10 mouse cellular contexts compared by ENCODE assay signal in the genomic region with DNA sequence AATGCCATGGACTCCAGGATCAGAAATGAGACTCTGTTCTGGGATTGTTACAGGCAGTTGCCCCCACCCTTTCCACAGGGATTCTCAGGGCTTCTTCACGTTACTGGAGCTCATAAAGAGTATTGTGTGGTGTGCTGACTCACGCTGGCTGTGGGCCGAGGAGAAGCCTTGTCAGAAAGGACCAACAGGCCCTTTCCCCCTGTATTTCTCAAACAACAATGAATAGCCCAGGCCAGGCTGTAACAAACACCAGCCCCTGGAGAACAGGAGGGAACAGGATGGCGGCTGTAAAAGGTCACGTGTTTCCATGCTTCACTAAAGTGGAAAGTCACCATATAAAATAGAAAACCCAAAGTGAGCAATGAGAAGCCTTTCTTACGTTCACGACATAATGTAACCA. TPM values are rescaled to one million over a fixed set of nuclear protein-coding genes. Genes with fewer than 3 reads are reported as not detected.
DNase-seq lines count a peak whose midpoint lies in the region; ATAC-seq and TF ChIP-seq lines count a peak whose summit lies in the region.
"Had no signal": no experiment of that assay in that cellular context is flagged by ENCODE, and none has a peak within 500 bp of the region (broad histone marks: within the 10 kb centered on the region; RNA-seq: fewer than 3 reads in every experiment).

No protein-coding gene starts in this region.

- ATAC-seq in heart, embryonic 11.5 days (replicated peaks; ENCODE audit: insufficient number of reproducible peaks, low FRiP score, low TSS enrichment), result no peak
- no peak for ATAC-seq in limb, embryonic 13.5 days (ENCODE audit: low FRiP score, low read depth)
- ATAC-seq in monocyte, adult 5-6 weeks (replicated peaks; ENCODE audit: insufficient number of reproducible peaks, low FRiP score, low TSS enrichment, poor library complexity, severe bottlenecking), result no peak

- no peak overlapping the region for H3ac ChIP-seq in C2C12 (ENCODE audit: control insufficient read depth, insufficient read length, low read depth)

- intact Hi-C loops in heart, adult 2 months (cut with DNase I), result no loop called here

- TF ChIP-seq CTCF in heart, adult 2 months (IDR thresholded peaks at IDR 0.05), result no peak
- no peak for TF ChIP-seq CTCF in C2C12 (IDR thresholded peaks at IDR 0.05; ENCODE audit: control insufficient read depth, insufficient read depth, insufficient read length)
- TF ChIP-seq CTCF in bone marrow macrophage, adult 2 months (IDR thresholded peaks at IDR 0.05; ENCODE audit: low read depth, low read length), result no peak

- no peak for TF ChIP-seq POLR2A in heart, adult 2 months (IDR thresholded peaks at IDR 0.05; ENCODE audit: insufficient read depth, low read depth, low read length)
- TF ChIP-seq POLR2A in bone marrow macrophage, adult 2 months (IDR thresholded peaks at IDR 0.05; ENCODE audit: borderline replicate concordance, low read depth, low read length), result no peak

- no peak overlapping the region; the same call in 1 of the 2 replicates for H3K27ac ChIP-seq in heart, adult 2 months
- H3K27ac ChIP-seq in heart, embryonic 11.5 days (ENCODE audit: low read depth, low read length), result no peak overlapping the region
- peak overlapping the region; percentile 50 for H3K27ac ChIP-seq in bone marrow macrophage, adult 2 months (ENCODE audit: insufficient read depth, low read depth, low read length)
- H3K27ac ChIP-seq in limb, embryonic 13.5 days, result peak overlapping the region; percentile 44; the same call in 1 of the 2 replicates

- H3K9ac ChIP-seq in heart, adult 2 months (ENCODE audit: low read depth, low read length), result no peak overlapping the region
- no peak overlapping the region for H3K9ac ChIP-seq in heart, embryonic 11.5 days (ENCODE audit: low read depth, low read length)
- no peak overlapping the region for H3K9ac ChIP-seq in limb, embryonic 13.5 days

- TF ChIP-seq EP300 in heart, adult 2 months (IDR thresholded peaks at IDR 0.05; ENCODE audit: insufficient read depth, low read depth, low read length), result no peak

- no peaks in the 10 kb centered on the region for H3K27me3 ChIP-seq in heart, adult 2 months (ENCODE audit: control insufficient read depth, insufficient read depth, low read length)
- no peaks in the 10 kb centered on the region for H3K27me3 ChIP-seq in heart, embryonic 11.5 days (ENCODE audit: control insufficient read depth, insufficient read depth, low read length)
- H3K27me3 ChIP-seq in C2C12 (ENCODE audit: control insufficient read depth, insufficient read depth, insufficient read length), result no peaks in the 10 kb centered on the region
- no peaks in the 10 kb centered on the region for H3K27me3 ChIP-seq in limb, embryonic 13.5 days

- H3K79me3 ChIP-seq in C2C12 (ENCODE audit: low read depth), result no peaks in the 10 kb centered on the region

- no peaks in the 10 kb centered on the region for H3K4me1 ChIP-seq in heart, adult 2 months (ENCODE audit: control insufficient read depth, insufficient read depth, low read length)
- H3K4me1 ChIP-seq in heart, embryonic 11.5 days (ENCODE audit: control insufficient read depth, insufficient read depth, low read length), result no peaks in the 10 kb centered on the region
- H3K4me1 ChIP-seq in bone marrow macrophage, adult 2 months (ENCODE audit: control insufficient read depth, insufficient read depth, low read length), result peaks cover 36% of the 10 kb centered on the region
- peaks cover 22% of the 10 kb centered on the region for H3K4me1 ChIP-seq in limb, embryonic 13.5 days

- no peak overlapping the region for H3K4me3 ChIP-seq in heart, adult 2 months
- H3K4me3 ChIP-seq in heart, embryonic 11.5 days (ENCODE audit: low read depth, low read length), result no peak overlapping the region
- H3K4me3 ChIP-seq in C2C12 (ENCODE audit: insufficient read depth, poor library complexity, severe bottlenecking), result no peak overlapping the region
- no peak overlapping the region for H3K4me3 ChIP-seq in bone marrow macrophage, adult 2 months (ENCODE audit: insufficient read depth, low read length)
- H3K4me3 ChIP-seq in limb, embryonic 13.5 days, result no peak overlapping the region

- peak; percentile 39 to 53 for DNase-seq in heart, adult 2 months
- no peak for DNase-seq in testis, postnatal 10 days (ENCODE audit: low spot score)
- no peak for DNase-seq in left cerebral cortex, adult 18-20 months (ENCODE audit: low spot score in 2 of 2)
- DNase-seq: layer of hippocampus, adult 9-11 months had no signal

- no peaks in the 10 kb centered on the region for H3K36me3 ChIP-seq in heart, adult 2 months (ENCODE audit: control insufficient read depth, insufficient read depth, low read length)
- no peaks in the 10 kb centered on the region for H3K36me3 ChIP-seq in heart, embryonic 11.5 days (ENCODE audit: control insufficient read depth, insufficient read depth, low read length)
- no peaks in the 10 kb centered on the region for H3K36me3 ChIP-seq in C2C12 (ENCODE audit: control insufficient read depth, insufficient read depth)
- no peaks in the 10 kb centered on the region for H3K36me3 ChIP-seq in limb, embryonic 13.5 days

- no peaks in the 10 kb centered on the region for H3K79me2 ChIP-seq in heart, adult 2 months (replicated peaks; ENCODE audit: control insufficient read depth, insufficient read depth, low read length)
- no peaks in the 10 kb centered on the region for H3K79me2 ChIP-seq in C2C12 (ENCODE audit: control insufficient read depth, insufficient read depth)

- WGBS in heart, adult 2 months, result 47% methylated on average over 7 of the region's 7 CpGs
- 58% methylated on average over 7 of the region's 7 CpGs for WGBS in heart, embryonic 11.5 days (ENCODE audit: insufficient replicate concordance)
- WGBS in limb, embryonic 13.5 days, result 35% methylated on average over 7 of the region's 7 CpGs

- H3K9me3 ChIP-seq in heart, embryonic 11.5 days (replicated peaks; ENCODE audit: control insufficient read depth, low read length), result no peaks in the 10 kb centered on the region
- no peaks in the 10 kb centered on the region for H3K9me3 ChIP-seq in limb, embryonic 13.5 days
- H3K9me3 ChIP-seq: G1E had no signal

- no peak overlapping the region for H3K4me2 ChIP-seq in heart, embryonic 11.5 days
- no peak overlapping the region for H3K4me2 ChIP-seq in limb, embryonic 13.5 days (replicated peaks)

TF ChIP-seq in C2C12, 6 proteins besides CTCF, POLR2A, EP300 and RAD21:
- TF ChIP-seq MYOD1 (IDR thresholded peaks at IDR 0.05; ENCODE audit: control insufficient read depth, insufficient read length, low read depth), result no peak
- TF ChIP-seq MAX (IDR thresholded peaks at IDR 0.05), result no peak
- no peak for TF ChIP-seq MYOG (IDR thresholded peaks at IDR 0.05; ENCODE audit: control insufficient read depth, extremely low read depth, insufficient read length)
- no peak for TF ChIP-seq CEBPB (IDR thresholded peaks at IDR 0.05; ENCODE audit: low read depth)
- peak; percentile 33 for TF ChIP-seq FOSL1 (IDR thresholded peaks at IDR 0.05; ENCODE audit: insufficient read depth, low read length, poor library complexity, severe bottlenecking)
- peak; percentile 84 for TF ChIP-seq USF1 (IDR thresholded peaks at IDR 0.05; ENCODE audit: low read depth)
TF ChIP-seq in C2C12: peak in this region for 2.

RNA-seq across cellular contexts. Expression of gene Scd2, which starts 28.2 kb away (rescaled TPM):
- total RNA-seq in heart, adult 2 months (2021), result 10 to 100 TPM in 1 of 2 experiments, 1 to 10 TPM in 1; 9.2 to 12.2 TPM
- 21.2 and 31.1 TPM in 2 replicates for polyA plus RNA-seq in heart, adult 2 months (2012; rRNA removed)
- 150 and 188 TPM in 2 replicates for polyA plus RNA-seq in heart, embryonic 11.5 days (2014; fragmentation: Nextera tagmentation; extraction: Ambion mirVana)
- 144 TPM for polyA plus RNA-seq in C2C12 (2012; fragmentation: generic; extraction: Trizol)
- polyA plus RNA-seq in bone marrow macrophage, adult 2 months (2012; ENCODE audit: insufficient read depth, insufficient read length, missing spikeins), result 6.7 and 7.7 TPM in 2 replicates
- 197 and 219 TPM in 2 replicates for polyA plus RNA-seq in limb, embryonic 13.5 days (2015; fragmentation: Nextera tagmentation; extraction: Ambion mirVana)
- total RNA-seq in monocyte, adult 5-6 weeks (2017), result 38.6 to 52.6 TPM (median 50.7 TPM) in 3 replicates
- 100 to 1,000 TPM; 581 to 588 TPM for total RNA-seq in left cerebral cortex, adult 18-20 months (2021)

Comparison
In these comparisons a context has a peak if more than half of its experiments do, and no peak if none do; other contexts are left out.
1. DNase-seq: peak in heart, adult 2 months (2 of 2); none in testis, postnatal 10 days (single experiment) and left cerebral cortex, adult 18-20 months (0 of 2).
2. H3K27ac ChIP-seq: peak in bone marrow macrophage, adult 2 months (single experiment) and limb, embryonic 13.5 days (single experiment); none in heart, adult 2 months (single experiment) and heart, embryonic 11.5 days (single experiment).